Mouse (Mus musculus) cerebellum, adult 2 months (tissue): ENCODE data around the gene Rnf126.

Source experiments
- CTCF ChIP-seq: fragments of 200-500 bp; IDR thresholded peaks from 2 replicates; pipeline ENCODE4 v1.5.1; 2011; ENCODE audit warnings: low read depth, mild to moderate bottlenecking, control low read depth, low read length, moderate library complexity, borderline replicate concordance; ENCODE audit not compliant: insufficient read depth
- POLR2A ChIP-seq: fragments of 200-500 bp; IDR thresholded peaks from 2 replicates; pipeline ENCODE4 v1.6.1; 2011; ENCODE audit warnings: low read length, control low read depth, borderline replicate concordance; ENCODE audit not compliant: insufficient read depth

- TF ChIP-seq CTCF (peak; percentile 24; the same call in 1 of the 2 replicates), POLR2A (no peak)
Observed at GRCm38 (mm10) chr10:79740863-79741262, 25.9 kb downstream of the Rnf126 start.
